Mouse (Mus musculus) erythroid progenitor cell, adult 5-6 weeks (primary cell): ENCODE results near the gene Lct. TPM values are rescaled to one million over a fixed set of nuclear protein-coding genes. Genes with fewer than 3 reads are reported as not detected.
"Not testable (repeated sequence)": the region's sequence is repeated elsewhere in the genome, so short reads cannot be mapped to it uniquely, and the experiment has no call there.

Experiments used
- ATAC-seq: replicated peaks from 2 replicates; pipeline ENCODE4 v1.8.0; 2016; ENCODE audit warnings: moderate number of reproducible peaks, mild to moderate bottlenecking, moderate TSS enrichment, inconsistent platforms; ENCODE audit not compliant: poor library complexity, low FRiP score, severe bottlenecking
- total RNA-seq, 2 experiments: library from RNA; stranded (forward) in 1 of 2; stranded (reverse) in 1 of 2; fragments of 150-400 nt in 1 of 2; fragments of 186-747, 209-891 nt in 1 of 2; gene quantifications; 2 replicates each; pipeline versions ENCODE4 v1.2.3 to v1.2.4; 2015 to 2017; ENCODE audit warnings: low replicate concordance in 2 of 2

Gene Lct
- total RNA-seq, 2 experiments from 2014 or later, result not detected

- no peak for ATAC-seq
Measured at GRCm38 (mm10) chr1:128303900-128304299, 24.2 kb downstream of the Lct start.

GRCm38 (mm10) chr1:128295717-128296528 lies 32.2 kb downstream of the Lct start:
- ATAC-seq, result no peak

- ATAC-seq, result no peak
Measured at GRCm38 (mm10) chr1:128295296-128295695, 32.8 kb downstream of the Lct start.

GRCm38 (mm10) chr1:128293524-128293923 lies 34.6 kb downstream of the Lct start:
- no peak for ATAC-seq

GRCm38 (mm10) chr1:128290295-128290694 lies 37.8 kb downstream of the Lct start:
- ATAC-seq, result no peak

GRCm38 (mm10) chr1:128285136-128285535 lies 43.0 kb downstream of the Lct start:
- no peak for ATAC-seq

GRCm38 (mm10) chr1:128284157-128284690 lies 43.9 kb downstream of the Lct start:
- no peak for ATAC-seq

GRCm38 (mm10) chr1:128282924-128283323 lies 45.2 kb downstream of the Lct start:
- ATAC-seq, result no peak

GRCm38 (mm10) chr1:128281753-128282152 lies 46.4 kb downstream of the Lct start:
- ATAC-seq, result no peak

- no peak for ATAC-seq
Measured at GRCm38 (mm10) chr1:128278563-128278962, 49.6 kb downstream of the Lct start.

- ATAC-seq, result peak; percentile 77
Measured at GRCm38 (mm10) chr1:128275908-128276307, 52.2 kb downstream of the Lct start.

GRCm38 (mm10) chr1:128270731-128271130 lies 57.4 kb downstream of the Lct start:
- no peak for ATAC-seq

GRCm38 (mm10) chr1:128267061-128267460 lies 61.1 kb downstream of the Lct start:
- not testable (repeated sequence) for ATAC-seq

- ATAC-seq, result peak; percentile 50
Measured at GRCm38 (mm10) chr1:128244727-128245355, 83.3 kb downstream of the Lct start.

GRCm38 (mm10) chr1:128243996-128244726 lies 84.0 kb downstream of the Lct start:
- ATAC-seq, result peak; percentile 90

GRCm38 (mm10) chr1:128243627-128243995 lies 84.5 kb downstream of the Lct start, which contains the start of gene Ubxn4:
Gene Ubxn4, plus strand, starts transcription at chr1:128243964.
- no peak for ATAC-seq

GRCm38 (mm10) chr1:128235181-128235580 lies 92.9 kb downstream of the Lct start:
- ATAC-seq, result no peak
